Mouse (Mus musculus) liver, postnatal 0 days (tissue): Measurements from ENCODE around the gene Ccdc114. TPM values are rescaled to one million over a fixed set of nuclear protein-coding genes. Genes with fewer than 3 reads are reported as not detected.
A peak's percentile ranks its signal among the peaks of the same experiment; 100 is the strongest.
"Not testable (repeated sequence)": the region's sequence is repeated elsewhere in the genome, so short reads cannot be mapped to it uniquely, and the experiment has no call there.

ENCODE experiments used
- ATAC-seq: fragments of 200-750 bp; cut with Nextera tagmentation; 2 replicates; pipeline ENCODE4 v1.8.0; 2017; ENCODE audit warnings: mild to moderate bottlenecking, moderate library complexity
- DNase-seq: peaks from one replicate; pipeline ENCODE4 v3.0.0-alpha.2; 2016
- H3K27ac ChIP-seq: fragments of 300-500 bp; sonication (generic); 2 replicates; pipeline ENCODE4 v1.5.1; 2014; ENCODE audit warnings: antibody characterized with exemption, moderate library complexity, mild to moderate bottlenecking, low read depth
- H3K27me3 ChIP-seq: fragments of 300-500 bp; sonication (generic); 2 replicates; pipeline ENCODE4 v1.6.1; 2014; ENCODE audit warnings: low read length, control low read depth, mixed read lengths; ENCODE audit not compliant: insufficient read depth
- H3K36me3 ChIP-seq: fragments of 300-500 bp; sonication (generic); replicated peaks from 2 replicates; pipeline ENCODE4 v1.6.1; 2014; ENCODE audit warnings: mild to moderate bottlenecking, control low read depth, low read length, moderate library complexity, mixed read lengths; ENCODE audit not compliant: insufficient read depth
- H3K4me1 ChIP-seq: fragments of 300-500 bp; sonication (generic); 2 replicates; pipeline ENCODE4 v1.6.1; 2014; ENCODE audit warnings: antibody characterized with exemption, mild to moderate bottlenecking, control low read depth; ENCODE audit not compliant: insufficient read depth
- H3K4me2 ChIP-seq: fragments of 300-500 bp; sonication (generic); 2 replicates; pipeline ENCODE4 v1.6.1; 2014; ENCODE audit warnings: low read depth, mild to moderate bottlenecking, low read length, moderate library complexity, mixed read lengths
- H3K4me3 ChIP-seq: fragments of 300-500 bp; sonication (generic); 2 replicates; pipeline ENCODE4 v1.5.1; 2014; ENCODE audit warnings: low read depth, low read length
- H3K9ac ChIP-seq: fragments of 300-500 bp; sonication (generic); replicated peaks from 2 replicates; pipeline ENCODE4 v1.6.1; 2014; ENCODE audit warnings: mild to moderate bottlenecking, moderate library complexity
- H3K9me3 ChIP-seq: fragments of 300-500 bp; sonication (generic); 2 replicates; pipeline ENCODE4 v1.6.1; 2016; ENCODE audit warnings: mild to moderate bottlenecking, control low read depth, low read length, mixed read lengths
- CTCF ChIP-seq: sonication (generic); IDR thresholded peaks from 2 replicates; pipeline ENCODE4 v1.5.1; 2016; ENCODE audit warnings: antibody characterized with exemption, low read depth
- EP300 ChIP-seq: IDR thresholded peaks from 2 replicates; pipeline ENCODE4 v1.6.1; 2016; ENCODE audit warnings: antibody characterized with exemption, low read depth, mild to moderate bottlenecking
- WGBS: fragments of 180-500 bp; shearing (Covaris S2); extraction: QIAGEN DNeasy Blood & Tissue Kit; methylation state at CpG from one replicate; pipeline ENCODE4 v1.1.7; 2014; ENCODE audit not compliant: insufficient replicate concordance; 5-methylcytosine and 5-hydroxymethylcytosine counted together
- polyA plus RNA-seq: library from polyadenylated mRNA; unstranded; fragments of >200 nt; fragmentation: Nextera tagmentation; extraction: Ambion mirVana; gene quantifications from 2 replicates; pipeline ENCODE4 v1.2.1, GENCODE M21; 2015

Ccdc114 gene
- polyA plus RNA-seq, 1 experiment from 2014 or later: 1.2 TPM

DNA sequence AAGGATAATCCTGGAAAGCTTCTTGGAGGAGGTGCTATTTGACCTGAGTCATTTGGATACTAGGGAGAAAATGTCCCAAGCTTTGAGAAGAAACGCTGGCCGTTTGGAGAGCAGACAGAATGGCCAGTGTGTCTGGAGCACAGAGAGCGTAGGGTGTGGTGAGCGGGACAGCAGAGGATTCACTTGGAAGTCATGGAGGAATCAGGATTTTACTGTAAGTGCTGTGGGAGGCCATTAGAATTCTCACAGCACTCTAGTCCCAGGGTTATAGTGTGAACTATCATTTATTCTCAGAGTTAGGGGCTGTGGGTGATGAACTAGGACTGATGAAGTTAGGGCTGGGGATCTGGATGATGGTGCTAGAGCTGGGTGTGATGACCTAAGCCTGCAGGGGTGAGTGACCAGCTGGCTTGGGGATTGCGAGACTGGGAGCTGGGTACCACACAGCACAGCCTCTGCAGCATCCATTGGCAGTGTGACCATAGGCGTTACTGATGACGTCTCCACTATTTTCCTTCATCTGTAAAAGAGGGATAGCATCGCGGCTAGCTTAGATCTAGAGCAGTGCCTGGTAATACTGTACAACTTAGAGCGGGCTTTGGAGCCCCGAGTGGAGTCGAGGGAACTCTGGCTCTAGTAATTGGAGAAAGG, 1.8 kb upstream of the Ccdc114 start:
- H3K4me2 ChIP-seq: peak overlapping the region; percentile 86
- H3K27me3 ChIP-seq: no peaks in the 10 kb centered on the region
- no peak for TF ChIP-seq EP300
- no peak for TF ChIP-seq CTCF
- no peaks in the 10 kb centered on the region for H3K9me3 ChIP-seq
- no peak overlapping the region for H3K9ac ChIP-seq
- peaks cover 53% of the 10 kb centered on the region for H3K4me1 ChIP-seq
- 59% methylated on average over 12 of the region's 12 CpGs for WGBS
- ATAC-seq (no peak), DNase-seq (no peak)
- peaks cover 13% of the 10 kb centered on the region for H3K36me3 ChIP-seq
- H3K4me3 ChIP-seq: no peak overlapping the region
- H3K27ac ChIP-seq: peak overlapping the region; percentile 88

DNA sequence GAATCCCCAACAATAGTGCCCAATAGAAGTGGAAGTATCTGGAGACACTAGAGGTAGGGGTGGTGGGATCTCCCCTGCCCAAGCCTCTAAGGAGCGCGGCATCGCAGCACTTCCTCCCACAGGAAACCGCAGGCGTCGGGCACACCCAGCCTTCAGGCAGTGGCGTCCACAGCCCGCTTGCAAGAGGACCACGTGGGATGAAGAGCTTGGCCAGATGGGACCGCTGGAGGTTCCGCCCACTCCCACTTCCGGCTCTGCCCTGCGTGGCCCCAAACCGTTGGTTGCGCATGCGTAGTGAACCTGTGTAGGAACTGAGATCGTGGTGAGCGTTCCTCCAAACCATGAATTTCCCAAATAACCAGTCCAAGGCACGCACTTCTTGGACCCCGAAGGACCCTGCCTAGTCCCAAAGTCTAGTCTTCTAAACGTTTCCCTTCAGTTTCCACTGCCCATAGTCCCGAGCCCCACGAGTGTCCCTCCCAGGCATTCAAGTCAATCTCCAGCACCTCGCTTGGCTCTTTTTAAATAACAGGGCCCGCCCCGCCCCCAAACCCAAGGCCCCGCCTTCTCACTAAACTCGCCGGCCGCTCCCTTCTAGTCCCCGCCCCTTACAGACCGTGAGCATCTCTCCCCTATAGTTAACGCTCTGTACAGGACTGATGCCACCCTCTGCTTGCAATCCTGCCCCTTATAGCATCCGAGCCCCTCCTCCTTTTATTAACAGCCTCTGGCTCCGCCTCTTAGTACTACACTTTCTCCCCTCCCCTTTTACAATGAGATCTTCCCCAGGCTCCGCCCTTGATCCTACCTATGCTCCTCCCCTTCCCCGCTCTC, 727 bp upstream of the Ccdc114 start:
- ATAC-seq (peak; percentile 86), DNase-seq (peak; percentile 95)
- H3K9me3 ChIP-seq: 0 out of 2 replicates have a peak, but pooled peaks cover 2% of the 10 kb centered on the region
- peak overlapping the region; percentile 61 for H3K9ac ChIP-seq
- peak overlapping the region; percentile 86 for H3K4me2 ChIP-seq
- TF ChIP-seq CTCF (no peak), EP300 (peak; percentile 60; the same call in 1 of the 2 replicates)
- no peaks in the 10 kb centered on the region for H3K27me3 ChIP-seq
- H3K27ac ChIP-seq: peak overlapping the region; percentile 88
- WGBS: 1% methylated on average over 37 of the region's 37 CpGs
- peaks cover 42% of the 10 kb centered on the region for H3K4me1 ChIP-seq
- H3K4me3 ChIP-seq: peak overlapping the region; percentile 41
- peaks cover 6% of the 10 kb centered on the region for H3K36me3 ChIP-seq

GRCm38 (mm10) chr7:45924429-45924816, 551 bp downstream of the Ccdc114 start:
- Histone ChIP-seq H3K27me3 (no peaks in the 10 kb centered on the region), H3K36me3 (no peaks in the 10 kb centered on the region), H3K9me3 (0 out of 2 replicates have a peak, but pooled peaks cover 2% of the 10 kb centered on the region), H3K4me1 (peaks cover 38% of the 10 kb centered on the region), H3K4me2 (peak overlapping the region; percentile 86), H3K4me3 (peak overlapping the region; percentile 41), H3K27ac (peak overlapping the region; percentile 87), H3K9ac (peak overlapping the region; percentile 59)
- ATAC-seq: no peak
- WGBS: 6% methylated on average over 14 of the region's 14 CpGs
- peak; percentile 56 for DNase-seq
- peak; percentile 61 for TF ChIP-seq CTCF
- TF ChIP-seq EP300: no peak

- ATAC-seq (no peak), DNase-seq (no peak)
- peaks cover 4% of the 10 kb centered on the region for H3K4me1 ChIP-seq
- no peak overlapping the region for H3K27ac ChIP-seq
- TF ChIP-seq CTCF (no peak), EP300 (no peak)
- no peaks in the 10 kb centered on the region for H3K27me3 ChIP-seq
- H3K4me3 ChIP-seq: no peak overlapping the region
- 59% methylated on average over 18 of the region's 23 CpGs for WGBS
- no peak overlapping the region for H3K4me2 ChIP-seq
- no peak overlapping the region for H3K9ac ChIP-seq
- peaks cover 5% of the 10 kb centered on the region; the same call in 1 of the 2 replicates for H3K9me3 ChIP-seq
- H3K36me3 ChIP-seq: no peaks in the 10 kb centered on the region
Observed at GRCm38 (mm10) chr7:45928626-45929295, 4.9 kb downstream of the Ccdc114 start.

- WGBS: 100% methylated on average over 1 of the region's 1 CpGs
- H3K36me3 ChIP-seq: no peaks in the 10 kb centered on the region
- no peaks in the 10 kb centered on the region for H3K4me1 ChIP-seq
- no peak for DNase-seq
- no peak for TF ChIP-seq EP300
- peak; percentile 41 for TF ChIP-seq CTCF
- H3K9ac ChIP-seq: no peak overlapping the region
- H3K4me2 ChIP-seq: no peak overlapping the region
- H3K27ac ChIP-seq: no peak overlapping the region
- H3K27me3 ChIP-seq: no peaks in the 10 kb centered on the region
- peaks cover 5% of the 10 kb centered on the region; the same call in 1 of the 2 replicates for H3K9me3 ChIP-seq
- H3K4me3 ChIP-seq: no peak overlapping the region
- ATAC-seq: no peak
Observed at GRCm38 (mm10) chr7:45929688-45930087, 5.8 kb downstream of the Ccdc114 start.

- not testable (repeated sequence) for H3K4me1 ChIP-seq, DNase-seq
- WGBS: 75% methylated on average over 12 of the region's 12 CpGs
Observed at GRCm38 (mm10) chr7:45933766-45934165, 9.9 kb downstream of the Ccdc114 start.

More at GRCm38 (mm10) chr7:45933766-45934165, 9.9 kb downstream of the Ccdc114 start:
- not testable (repeated sequence) for H3K4me3 ChIP-seq, H3K27ac ChIP-seq, H3K36me3 ChIP-seq, H3K9ac ChIP-seq, H3K4me2 ChIP-seq, H3K27me3 ChIP-seq, ATAC-seq, H3K9me3 ChIP-seq
